Mouse (Mus musculus): Measurements from ENCODE around the gene Yif1b.

Yif1b gene

DNA sequence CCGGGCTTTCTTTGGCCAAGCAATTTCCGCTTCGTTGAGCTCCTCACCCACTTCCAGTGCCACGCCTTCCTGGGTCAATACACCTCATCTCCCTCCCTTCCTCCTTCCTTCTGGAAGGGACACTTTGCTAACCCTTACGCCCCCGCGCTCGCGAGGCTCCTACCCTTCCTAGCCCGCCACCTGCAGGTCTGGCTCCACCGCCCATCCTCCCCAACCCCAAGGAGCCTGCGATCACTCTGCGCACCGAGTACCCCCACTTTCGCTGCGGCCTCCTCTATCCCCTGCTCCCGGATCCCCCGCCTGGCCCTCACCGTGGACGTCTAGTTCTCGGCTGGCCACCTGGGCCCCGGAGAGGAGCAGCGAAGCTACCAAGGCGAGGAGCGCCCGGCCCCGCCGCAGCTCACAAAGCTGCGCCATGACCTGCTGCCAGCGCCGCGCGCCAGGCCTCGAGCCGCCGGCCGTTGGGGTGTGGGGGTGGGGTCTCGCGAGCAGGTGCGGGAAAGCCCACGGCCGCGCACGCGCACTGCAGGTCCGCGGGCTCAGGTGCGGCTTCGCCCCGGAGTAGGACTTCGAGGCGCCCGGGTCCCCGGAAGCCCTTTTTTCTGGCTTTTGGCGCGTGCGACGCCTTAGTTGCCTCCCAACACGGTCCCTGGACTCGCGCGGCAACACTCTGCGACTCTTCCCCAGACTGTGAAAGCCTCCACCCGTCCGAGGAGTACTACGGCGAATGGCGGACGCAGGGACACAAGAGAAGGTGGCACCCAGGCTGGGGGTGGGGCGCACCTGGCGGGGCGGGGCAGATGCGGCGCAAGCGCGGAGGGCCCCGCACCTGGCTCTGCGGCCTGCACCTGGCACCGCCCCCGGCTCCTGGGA, 43.3 kb downstream of the Yif1b start, which contains the start of gene Spint2:
TSS of gene Spint2 (minus strand) at position 712 of the 873 bp plus-strand sequence.
- DNase-seq, result peak; percentile 49

DNA sequence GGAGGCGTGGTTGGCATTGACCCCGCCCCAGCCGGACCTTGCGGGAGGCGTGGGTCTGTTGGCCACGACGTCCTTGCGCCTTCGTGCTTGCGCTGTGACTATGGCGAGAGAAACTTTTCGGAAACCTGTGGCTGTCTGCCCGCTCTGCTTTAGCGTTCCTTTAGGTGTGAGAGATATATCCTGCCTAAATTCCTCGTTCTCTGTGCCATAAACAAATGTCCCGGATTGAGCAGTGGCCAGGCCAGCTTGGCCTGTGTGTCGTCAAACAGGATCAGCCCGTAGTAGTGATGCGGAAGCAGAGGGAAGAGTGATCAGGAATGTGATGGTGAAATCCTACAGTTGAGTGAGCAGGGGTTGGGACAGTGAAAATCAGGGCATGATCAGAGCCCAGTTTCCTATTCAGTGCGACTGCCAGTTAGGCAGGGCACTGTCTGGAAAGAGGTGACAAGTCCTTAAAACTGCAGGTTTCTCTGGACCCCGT, 44.0 kb downstream of the Yif1b start:
- DNase-seq, result no peak

- no peak for DNase-seq
Measured at GRCm38 (mm10) chr7:29283876-29284275, 45.7 kb downstream of the Yif1b start.

DNA sequence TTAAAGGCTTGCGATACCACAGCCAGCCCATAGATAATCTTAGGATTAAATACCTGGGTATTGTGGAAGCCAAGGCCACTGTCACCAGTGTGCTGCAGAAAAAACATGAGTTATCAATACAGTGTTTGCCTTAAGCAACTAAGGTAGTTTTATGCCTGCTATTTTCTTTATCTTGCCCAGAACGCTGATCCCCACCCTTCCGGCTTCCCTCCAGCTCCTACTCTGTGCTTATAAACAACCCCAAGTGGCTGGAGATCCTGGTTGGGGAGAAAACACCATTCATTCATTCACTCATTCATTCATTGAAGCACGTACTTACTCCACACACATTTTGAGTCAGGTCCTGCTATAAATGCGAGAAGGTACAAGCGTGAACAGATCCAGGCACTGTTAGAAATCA, 46.4 kb downstream of the Yif1b start:
- DNase-seq, result no peak

- DNase-seq, result no peak
Measured at GRCm38 (mm10) chr7:29287481-29287880, 49.4 kb downstream of the Yif1b start.

GRCm38 (mm10) chr7:29288079-29288478, 50.0 kb downstream of the Yif1b start:
- DNase-seq, result no peak

- DNase-seq, result peak; percentile 77
Measured at GRCm38 (mm10) chr7:29288942-29289638, 51.0 kb downstream of the Yif1b start, which contains the start of gene Ppp1r14a. Ppp1r14a (plus strand) TSS chr7:29289308.

GRCm38 (mm10) chr7:29289856-29290255, 51.7 kb downstream of the Yif1b start:
- DNase-seq, result no peak

DNA sequence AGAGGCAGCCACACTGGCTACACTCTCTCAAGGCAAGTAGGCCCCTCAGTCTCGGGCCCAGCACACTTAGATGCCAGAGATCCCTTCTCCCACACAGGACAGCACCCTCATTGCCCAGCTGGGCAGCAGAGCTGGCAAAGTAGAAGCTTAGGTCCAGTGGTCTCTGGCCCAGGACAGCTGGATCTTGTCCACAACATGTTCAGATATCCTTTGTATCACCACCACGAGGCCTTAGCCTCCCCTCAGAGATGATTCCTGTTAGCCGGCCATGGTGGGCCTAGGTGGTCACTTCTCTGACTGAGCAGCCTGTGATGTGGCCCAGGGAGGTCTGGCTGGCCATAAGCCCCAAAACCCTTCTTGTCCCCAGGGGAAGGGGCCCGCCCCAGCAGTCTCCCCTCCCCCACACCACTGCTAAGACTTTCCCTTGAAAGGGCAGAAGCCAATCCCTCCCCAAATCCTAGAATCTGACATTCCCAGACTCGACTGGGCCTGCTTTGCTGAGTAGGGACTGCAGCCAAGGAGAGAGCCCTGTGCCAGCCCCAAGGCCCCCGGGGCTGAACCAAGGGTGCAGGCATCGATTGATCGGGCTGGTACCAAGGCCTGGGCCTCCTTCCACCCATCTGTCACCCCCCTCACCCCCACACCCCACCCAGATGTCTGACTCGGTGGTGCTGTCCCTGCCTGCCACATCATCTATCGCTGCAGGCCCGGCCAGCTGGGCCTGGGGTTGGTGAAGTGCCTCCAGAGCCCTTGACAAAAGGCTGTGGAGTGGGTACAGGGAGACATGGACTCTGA, 52.8 kb downstream of the Yif1b start:
- no peak for DNase-seq

DNA sequence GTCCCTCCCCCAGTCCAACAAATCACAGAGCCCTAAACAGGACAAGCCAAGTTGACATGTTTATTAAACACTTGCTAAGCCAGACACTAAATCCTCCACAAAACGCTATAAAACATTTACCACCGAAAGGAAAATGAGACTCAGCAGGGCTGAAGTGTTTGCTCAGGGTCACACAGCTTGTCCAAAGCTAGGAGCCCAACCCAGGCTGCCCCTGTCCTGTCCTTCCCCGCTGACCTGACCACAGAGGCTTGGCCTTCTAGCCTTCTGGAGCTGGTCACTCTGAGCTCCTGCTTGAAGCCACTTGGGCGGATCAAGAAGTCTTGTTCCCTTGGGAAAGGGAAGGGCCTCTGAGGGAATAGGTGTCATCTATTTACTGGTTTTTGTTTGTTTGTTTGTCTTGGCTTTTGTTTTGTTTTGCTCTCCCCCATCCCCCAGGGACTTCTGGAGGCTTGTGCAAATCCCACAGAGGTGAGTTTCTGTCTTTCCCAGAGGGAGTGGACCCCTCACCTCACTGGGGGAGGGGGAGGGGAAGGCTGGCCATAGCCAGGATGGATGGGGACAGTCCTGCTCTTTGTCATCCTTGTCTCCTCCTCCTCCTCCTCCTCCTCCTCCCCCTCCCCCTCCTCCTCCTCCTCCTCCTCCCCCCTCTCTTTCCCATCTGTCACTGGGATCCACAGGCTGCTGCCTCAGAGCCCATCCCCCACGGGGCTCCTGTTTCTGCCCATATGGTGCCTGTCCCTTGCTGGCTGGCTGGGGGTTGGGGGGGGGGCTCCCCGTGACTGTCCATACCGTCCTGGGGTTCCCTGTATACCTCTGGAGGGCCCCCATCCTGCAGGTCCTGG, 53.7 kb downstream of the Yif1b start:
- DNase-seq, result no peak

DNA sequence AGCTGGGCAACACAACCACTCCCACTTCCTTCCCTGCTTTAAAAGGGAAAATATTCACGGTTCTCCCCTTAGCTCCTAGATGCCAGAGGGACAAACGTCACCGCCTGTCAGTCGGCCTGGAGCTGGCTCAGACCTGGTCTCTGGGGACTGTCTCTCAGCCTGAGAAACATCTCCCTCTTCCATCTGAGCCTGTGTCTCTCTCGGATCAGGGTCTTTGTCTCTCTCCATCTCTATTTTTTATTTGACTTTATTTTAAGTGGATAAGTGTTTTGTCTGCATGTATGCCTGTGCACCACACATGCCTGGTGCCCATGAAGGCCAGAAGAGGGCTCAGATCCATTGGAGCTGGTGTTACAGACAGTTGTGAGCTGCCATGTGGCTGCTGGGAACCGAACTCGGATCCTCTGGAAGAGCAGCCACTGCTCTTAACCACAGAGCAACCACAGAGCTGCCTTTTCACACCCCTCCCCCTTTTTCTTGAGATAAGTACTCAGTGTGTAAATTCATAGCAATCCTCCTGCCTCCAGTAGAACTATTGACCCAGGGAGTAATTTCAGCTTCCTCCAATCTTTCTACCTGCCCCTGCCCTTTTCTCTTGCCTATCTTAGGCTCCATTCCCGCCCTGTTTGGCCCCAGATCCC, 54.4 kb downstream of the Yif1b start:
- no peak for DNase-seq

GRCm38 (mm10) chr7:29293131-29294065, 55.3 kb downstream of the Yif1b start:
- no peak for DNase-seq

- DNase-seq, result no peak
Measured at GRCm38 (mm10) chr7:29294111-29294761, 56.1 kb downstream of the Yif1b start.

GRCm38 (mm10) chr7:29295861-29296647, 57.9 kb downstream of the Yif1b start:
- no peak for DNase-seq

DNA sequence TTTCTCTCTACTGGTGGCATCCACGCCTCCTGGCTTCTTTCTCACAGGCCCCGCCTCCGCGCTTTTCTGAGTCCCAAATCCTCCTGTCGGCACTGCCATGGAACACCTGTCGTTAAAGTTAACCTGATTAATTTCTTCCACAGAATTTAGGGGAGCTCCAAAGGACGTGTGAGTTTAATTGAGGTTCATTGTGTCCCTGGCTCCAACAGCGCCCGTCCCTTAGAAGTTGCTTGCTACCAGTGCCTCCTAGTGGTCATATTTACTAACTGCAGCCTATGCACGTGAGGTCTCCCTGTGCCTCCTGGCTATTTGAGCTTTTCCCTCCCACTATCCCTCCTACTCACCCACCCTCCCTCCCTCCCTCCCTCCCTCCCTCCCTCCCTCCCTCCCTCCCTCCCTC, 58.9 kb downstream of the Yif1b start:
- no peak for DNase-seq
